Mouse (Mus musculus): ENCODE results near the gene Slc5a5.

DNA sequence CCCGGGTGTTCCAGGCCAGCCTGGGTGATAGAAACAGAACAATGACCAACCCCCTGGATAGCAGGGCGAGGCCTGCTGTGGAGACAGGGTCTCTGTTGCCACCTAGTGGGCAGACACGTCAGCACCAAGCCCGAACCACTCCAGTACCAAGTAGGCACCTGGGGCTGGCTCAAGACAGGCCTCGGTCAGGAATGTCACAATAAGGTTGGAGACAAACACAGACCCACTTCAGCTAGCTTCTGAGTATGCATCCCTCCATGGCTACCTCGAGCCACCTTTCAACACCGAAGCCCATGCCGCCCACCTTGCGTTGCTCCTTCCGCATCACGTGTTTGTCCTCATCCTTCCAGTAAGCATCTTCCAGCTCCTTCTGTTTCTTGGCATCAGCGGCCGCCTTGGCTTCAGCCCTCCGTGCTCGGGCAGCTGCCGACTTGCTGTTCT lies 22.9 kb downstream of the Slc5a5 start:
- TF ChIP-seq CEBPB (IDR thresholded peaks at IDR 0.05; ENCODE audit: low read depth) (no peak), CTCF (IDR thresholded peaks at IDR 0.05; ENCODE audit: control insufficient read depth, insufficient read depth, insufficient read length) (peak; percentile 96)
